Mouse (Mus musculus) heart, postnatal 14 days (tissue): ENCODE results near the gene Phlpp1. TPM values are rescaled to one million over a fixed set of nuclear protein-coding genes. Genes with fewer than 3 reads are reported as not detected.

Experiments
- DNase-seq, 2 experiments: peaks; one replicate each; pipeline ENCODE4 v3.0.0; 2021 to 2022
- intact Hi-C: fragments of 180-260 bp; cut with DNase I; formaldehyde crosslinking; loops from one replicate; pipeline ENCODE4 v1.15.1; 2025
- total RNA-seq, 2 experiments: library from RNA; stranded (reverse); gene quantifications; 2 replicates each; pipeline ENCODE4 v1.2.3; 2021

The Phlpp1 gene
- total RNA-seq, 2 experiments from 2014 or later, result 19.7 TPM

DNA sequence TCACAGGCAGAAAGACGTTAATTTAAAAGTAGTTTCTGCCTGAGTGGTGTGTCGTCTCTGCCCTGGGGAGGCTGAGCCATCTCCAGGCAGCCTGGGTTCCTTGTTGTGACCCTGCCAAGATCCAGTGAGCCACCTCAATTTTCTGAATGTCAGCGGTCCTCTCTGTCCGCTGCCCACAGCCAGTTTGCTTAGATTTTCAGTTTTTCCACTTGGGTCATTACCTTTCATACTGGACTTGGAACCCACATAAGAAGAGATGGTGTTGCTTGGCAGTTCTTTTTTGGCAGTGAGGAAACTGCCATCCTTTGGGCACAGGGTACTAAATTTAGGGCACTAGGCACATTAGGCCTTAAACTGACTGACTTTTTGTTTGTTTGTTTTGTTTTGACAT, 60.9 kb downstream of the Phlpp1 start:
- intact Hi-C loops, result loop anchor here (5.0 kb wide), 1 partner anchor 60 kb away; the partner anchor contains the start of gene Phlpp1
- DNase-seq, result no peak

DNA sequence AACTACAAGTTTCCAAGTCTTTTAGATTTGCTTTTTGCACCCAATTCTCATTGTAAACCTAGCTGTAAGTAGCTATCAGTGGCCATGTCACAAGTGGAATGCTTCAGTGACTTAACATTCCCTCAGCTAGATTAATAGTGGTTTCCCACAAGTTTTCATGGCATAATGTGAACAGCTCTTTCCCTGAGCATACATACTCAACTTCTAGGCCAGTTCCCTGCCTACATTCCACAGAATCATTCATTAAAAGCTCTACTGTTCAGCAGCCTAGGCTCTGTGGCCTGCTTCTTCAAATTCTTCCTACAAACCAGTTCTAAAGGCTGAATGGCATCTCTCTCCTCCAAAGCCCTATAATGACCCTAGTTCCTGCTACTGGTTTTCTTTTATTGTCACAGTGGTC, 65.4 kb downstream of the Phlpp1 start:
- intact Hi-C loops, result no loop called here
- DNase-seq, result no peak

DNA sequence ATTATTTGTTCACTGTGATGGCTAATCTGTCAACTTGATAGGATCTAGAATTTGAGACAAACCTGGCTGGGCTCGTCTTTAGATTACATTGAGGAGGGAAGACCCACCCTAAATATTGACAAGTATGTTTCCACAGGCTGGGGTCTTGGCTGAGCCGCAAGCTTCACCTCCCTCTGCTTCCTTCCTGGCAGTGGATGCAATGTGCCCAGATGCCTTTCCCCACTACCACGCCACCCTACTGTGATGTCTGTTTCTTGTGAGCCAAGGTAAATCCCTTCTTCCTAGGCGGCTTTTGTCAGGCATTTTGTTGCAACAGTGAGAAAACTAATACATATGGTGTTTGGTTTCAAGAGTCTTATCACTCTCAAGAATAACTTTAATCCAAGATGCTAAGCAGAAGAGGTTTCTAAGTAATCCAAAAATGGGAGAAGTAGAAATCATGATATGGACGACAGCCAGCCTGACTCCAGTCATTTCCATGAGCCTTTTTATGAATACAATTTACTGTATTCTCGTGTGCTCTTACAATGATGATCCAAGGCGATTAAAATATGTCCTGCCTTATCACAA, 68.6 kb downstream of the Phlpp1 start:
- DNase-seq, result no peak

DNA sequence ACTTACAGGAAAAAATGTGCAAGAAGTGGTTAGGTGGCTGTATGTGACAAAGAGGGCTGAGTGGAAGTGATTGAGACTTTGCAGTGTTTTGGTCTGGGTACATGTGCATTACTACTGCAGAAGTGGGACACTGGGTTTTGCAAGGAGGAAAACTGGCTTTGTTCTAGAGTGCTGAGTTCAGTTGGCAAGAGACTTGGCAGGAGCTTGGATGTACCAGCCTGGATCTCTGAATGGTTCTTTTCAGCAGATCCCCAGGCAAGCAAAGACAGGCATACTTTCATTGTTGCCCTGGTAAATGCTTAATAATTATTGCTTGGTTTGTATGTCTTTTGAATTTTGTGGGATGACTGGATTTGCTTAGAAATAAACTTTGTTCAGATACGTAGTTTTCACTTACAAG, 69.5 kb downstream of the Phlpp1 start:
- DNase-seq, result no peak

More for the DNA sequence above, 68.6 kb downstream of the Phlpp1 start:
- intact Hi-C loops, result no loop called here

GRCm38 (mm10) chr1:106242129-106242528, 70.6 kb downstream of the Phlpp1 start:
- DNase-seq, result peak in 1 of 2 experiments; percentile 38
- intact Hi-C loops, result no loop called here

More for the DNA sequence above, 69.5 kb downstream of the Phlpp1 start:
- intact Hi-C loops, result no loop called here

DNA sequence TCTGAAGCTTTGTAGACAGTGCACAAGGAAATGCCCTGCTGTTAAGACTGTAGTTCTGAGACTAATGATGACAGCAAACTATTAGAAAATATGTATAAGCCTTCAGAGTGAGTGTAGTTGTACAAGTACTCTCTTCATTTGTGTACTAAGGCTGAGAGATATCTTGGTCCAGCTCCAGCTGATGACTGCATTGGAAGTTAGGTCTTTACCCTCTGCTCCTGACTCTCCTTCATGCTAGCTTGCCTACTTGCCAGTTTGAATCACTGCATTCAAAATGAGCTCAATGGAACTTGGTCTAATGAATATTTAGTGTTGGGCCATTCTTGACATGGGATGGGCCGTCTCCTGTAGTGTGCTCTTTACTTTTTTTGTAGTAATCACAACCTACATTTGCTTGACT, 71.8 kb downstream of the Phlpp1 start:
- intact Hi-C loops, result no loop called here
- no peak for DNase-seq

DNA sequence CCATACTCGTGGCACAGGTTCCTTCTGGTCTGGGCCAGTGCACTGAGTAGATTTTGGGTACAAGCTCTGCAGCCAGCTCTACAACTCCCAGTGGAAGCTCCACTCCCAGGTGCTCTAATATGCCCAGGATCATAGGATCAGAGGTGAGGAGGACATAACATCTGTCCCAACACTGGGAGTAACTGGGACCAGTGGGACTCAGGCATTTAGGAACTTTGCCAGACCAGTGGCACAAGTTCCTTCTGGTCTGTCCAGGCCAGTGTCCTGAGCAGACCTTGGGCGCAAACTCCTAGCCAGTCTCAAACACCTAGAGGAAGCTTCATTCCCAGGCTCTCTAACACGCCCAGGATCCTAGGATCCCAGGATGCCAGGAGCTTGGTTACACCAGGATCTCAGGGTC, 72.7 kb downstream of the Phlpp1 start:
- intact Hi-C loops, result no loop called here

DNA sequence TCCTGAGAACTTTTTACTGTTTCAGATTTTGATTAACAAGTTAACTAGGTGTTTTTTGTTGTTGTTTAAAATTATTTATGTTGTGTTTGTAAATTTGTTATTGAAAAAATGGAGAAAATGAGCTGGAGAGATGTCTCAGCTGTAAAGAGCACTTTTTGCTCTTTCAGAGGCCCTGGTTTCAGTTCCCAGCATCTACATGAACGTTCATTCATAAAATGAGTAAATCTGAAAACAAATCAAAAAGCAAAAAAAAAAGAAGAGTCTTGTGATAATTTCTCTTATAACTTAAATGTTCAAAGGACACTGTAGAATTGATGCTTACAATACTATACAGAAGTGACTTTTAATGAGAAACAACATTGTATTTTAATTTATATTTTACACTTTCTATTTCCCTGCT, 82.5 kb downstream of the Phlpp1 start:
- intact Hi-C loops, result no loop called here

More for the DNA sequence above, 72.7 kb downstream of the Phlpp1 start:
- no peak for DNase-seq

DNA sequence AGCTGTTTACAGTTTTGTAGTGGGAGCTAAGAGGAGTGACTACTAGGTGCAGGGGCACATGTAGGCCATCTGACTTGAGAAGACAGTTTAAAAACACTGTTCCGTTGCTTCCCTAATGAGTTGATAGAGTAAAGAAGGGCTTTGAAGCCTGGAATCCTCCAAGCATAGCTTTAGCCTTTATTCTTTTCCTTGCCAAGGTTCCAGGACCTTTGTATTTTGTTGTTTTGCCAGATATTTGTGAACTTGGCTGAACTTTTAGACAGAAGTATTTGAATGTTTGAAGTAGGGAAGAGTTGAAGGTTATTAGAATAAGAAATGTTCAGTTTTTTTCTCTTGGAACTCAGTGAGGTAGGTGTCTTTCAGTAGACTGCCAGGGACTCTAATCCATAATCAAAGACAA, 85.6 kb downstream of the Phlpp1 start:
- no peak for DNase-seq
- intact Hi-C loops, result no loop called here

More for the DNA sequence above, 82.5 kb downstream of the Phlpp1 start:
- no peak for DNase-seq

DNA sequence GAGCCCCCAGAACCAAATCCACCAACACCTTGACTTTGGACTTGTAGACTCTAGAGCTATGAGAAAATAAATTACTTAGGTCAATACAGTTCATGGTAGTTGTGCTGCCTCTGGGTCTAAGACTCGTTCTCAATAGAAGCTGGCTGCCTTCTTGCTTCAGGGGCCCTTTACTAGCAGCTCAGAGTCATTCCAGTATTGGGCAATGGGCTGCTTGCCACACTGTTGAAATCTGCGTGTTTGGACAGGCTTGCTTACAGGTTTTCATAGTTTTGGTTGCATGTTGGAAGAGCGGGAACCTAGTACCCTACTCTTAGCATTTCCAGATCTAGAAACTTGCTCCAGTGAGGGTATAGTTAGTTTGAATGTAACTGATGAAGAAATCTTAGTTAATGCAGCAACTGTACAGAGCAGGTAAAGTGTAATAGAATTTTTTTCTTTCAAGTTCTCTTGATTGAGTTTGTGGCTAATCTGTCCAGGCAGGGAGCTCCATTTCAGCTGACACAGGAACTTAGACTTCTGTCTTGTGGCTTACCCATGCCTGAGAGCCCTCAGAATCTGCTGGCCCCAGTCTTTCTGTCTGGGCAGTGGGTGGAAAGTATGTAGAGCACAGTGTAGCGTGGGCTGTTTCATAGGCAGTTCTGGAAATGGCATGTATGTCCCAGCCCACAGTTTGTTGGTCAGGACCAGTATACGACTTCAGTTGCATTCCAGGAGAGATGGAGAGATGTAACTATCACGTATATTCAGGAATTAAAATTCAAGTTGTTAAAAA, 96.7 kb downstream of the Phlpp1 start:
- DNase-seq, result no peak
- intact Hi-C loops, result no loop called here

DNA sequence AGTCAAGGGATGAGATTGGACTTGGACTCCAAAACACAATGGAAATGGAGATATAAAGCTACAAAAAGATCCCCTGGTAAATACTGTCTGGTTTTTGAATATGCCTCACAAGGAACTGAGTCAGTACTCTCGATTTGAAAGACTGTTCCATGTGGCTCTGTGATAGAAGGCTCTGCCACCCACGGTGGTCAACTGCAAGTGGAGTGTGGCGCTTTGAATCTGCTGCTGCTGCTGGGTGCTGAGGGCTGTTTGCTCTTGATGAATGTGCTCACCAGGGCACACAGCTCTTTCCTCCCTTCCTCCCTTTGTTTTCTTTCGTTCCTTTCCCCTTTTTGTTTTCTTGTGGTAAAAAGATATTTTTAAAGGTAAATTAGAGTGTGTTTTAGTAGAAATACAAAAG, 97.8 kb downstream of the Phlpp1 start:
- intact Hi-C loops, result no loop called here
- no peak for DNase-seq

DNA sequence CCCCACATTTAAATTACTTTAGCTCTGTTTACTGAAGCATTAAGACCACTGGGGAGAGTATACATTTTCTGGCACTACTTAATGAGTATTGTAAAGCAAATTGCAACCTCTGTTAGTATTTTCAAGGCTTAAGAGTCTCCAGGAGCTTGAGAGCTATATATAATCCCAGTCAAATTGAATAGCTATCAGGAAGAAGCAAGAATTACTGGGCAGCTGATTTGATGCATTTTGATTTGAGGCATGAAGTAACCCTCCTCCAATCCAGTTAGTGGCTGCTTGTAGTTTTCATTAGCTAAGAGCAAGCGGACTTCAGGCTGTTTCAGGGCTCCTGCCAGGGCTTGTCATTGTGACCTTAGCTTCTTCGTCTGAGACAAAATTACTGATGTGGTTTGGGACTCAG, 101.4 kb downstream of the Phlpp1 start:
- intact Hi-C loops, result no loop called here
- no peak for DNase-seq

GRCm38 (mm10) chr1:106273801-106274200, 102.2 kb downstream of the Phlpp1 start:
- no peak for DNase-seq
- intact Hi-C loops, result no loop called here

DNA sequence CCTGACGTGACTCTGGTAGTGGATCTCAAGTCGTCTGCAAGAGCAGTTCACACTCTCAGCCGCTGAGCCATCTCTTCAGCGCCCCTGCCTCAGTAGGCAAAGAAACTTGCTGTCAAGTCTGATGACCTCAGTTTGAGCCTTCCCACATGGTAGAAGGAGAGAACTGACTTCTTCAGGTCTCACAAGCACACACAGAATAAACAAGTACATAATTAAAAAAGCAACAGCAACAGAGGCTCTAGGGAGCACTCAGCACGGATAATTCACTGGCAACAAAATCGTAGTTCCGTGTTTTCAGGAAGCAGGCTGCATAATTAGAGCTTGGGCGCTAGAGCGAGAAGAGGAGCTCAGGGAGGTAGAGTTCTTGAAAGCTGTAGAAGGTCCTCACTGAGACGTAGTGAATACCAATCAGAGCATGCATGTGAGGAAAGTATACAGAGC, 103.0 kb downstream of the Phlpp1 start:
- intact Hi-C loops, result no loop called here
- DNase-seq, result no peak

DNA sequence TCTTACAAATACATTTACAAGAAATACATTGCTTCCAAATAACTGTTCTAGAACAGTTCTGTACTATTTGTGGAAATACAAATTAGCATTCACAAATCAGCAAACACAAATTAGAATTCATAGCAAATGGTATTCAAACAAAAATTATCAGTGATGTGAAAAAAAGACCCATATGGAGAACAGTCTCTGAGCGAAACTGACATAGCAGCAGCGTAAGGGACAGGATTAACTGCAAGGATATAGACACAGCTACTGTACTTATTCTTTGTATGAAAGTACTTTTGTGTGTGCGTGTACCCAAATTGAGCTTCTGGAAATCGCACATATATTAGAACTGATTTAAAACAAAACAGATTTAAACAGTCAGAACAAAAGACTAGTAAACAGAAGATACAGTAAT, 103.6 kb downstream of the Phlpp1 start:
- no peak for DNase-seq
- intact Hi-C loops, result no loop called here

DNA sequence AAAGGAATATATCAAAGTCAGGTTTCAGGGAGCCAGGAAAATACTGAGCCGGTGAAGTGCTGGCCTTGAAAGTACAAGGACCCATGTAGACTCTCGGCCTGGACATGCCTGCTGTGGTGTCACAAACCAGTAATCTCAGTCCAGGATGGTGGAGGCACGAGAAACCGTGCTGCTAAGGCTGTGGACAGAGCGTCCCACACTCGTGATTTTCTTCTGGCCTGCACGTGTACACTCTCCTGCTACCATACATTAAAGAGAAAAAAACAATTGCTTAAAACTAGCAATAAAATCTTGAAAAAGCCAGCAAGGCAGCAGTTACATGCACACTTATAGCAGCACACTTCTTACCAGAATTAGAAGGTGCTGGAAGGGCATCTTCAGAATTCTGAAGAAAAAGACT, 104.2 kb downstream of the Phlpp1 start:
- no peak for DNase-seq
- intact Hi-C loops, result no loop called here

GRCm38 (mm10) chr1:106276824-106277223, 105.3 kb downstream of the Phlpp1 start:
- intact Hi-C loops, result no loop called here
- DNase-seq, result no peak

- no peak for DNase-seq
- intact Hi-C loops, result no loop called here
Measured at GRCm38 (mm10) chr1:106277286-106277685, 105.7 kb downstream of the Phlpp1 start.

DNA sequence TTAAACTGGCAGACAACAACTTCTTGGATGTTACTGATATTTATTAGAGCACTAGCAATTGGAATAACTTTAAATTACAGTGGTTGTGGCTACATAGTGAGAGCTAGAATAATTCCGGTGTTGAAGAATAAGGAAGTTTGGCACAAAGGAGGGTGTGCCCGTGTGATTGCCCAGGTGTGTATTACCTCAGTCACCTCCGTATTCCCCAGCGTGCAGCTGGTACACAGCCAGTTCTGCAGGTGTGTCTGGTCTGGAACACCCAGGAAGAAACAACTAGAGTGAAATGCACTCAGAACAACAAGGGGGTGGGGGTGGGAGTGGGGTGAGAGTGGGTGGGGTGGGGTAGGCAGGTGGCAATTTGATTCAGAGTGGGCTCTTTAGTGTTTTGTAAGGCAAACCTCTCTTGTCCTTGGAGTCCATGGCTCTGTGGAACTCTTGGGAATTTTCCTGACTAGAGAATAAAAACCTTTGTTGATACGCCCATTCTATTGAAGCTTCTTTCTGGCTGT, 107.1 kb downstream of the Phlpp1 start:
- intact Hi-C loops, result no loop called here
- no peak for DNase-seq

- intact Hi-C loops, result no loop called here
- DNase-seq, result peak in 1 of 2 experiments; percentile 39
Measured at GRCm38 (mm10) chr1:106279404-106280123, 108.0 kb downstream of the Phlpp1 start.

- intact Hi-C loops, result no loop called here
- DNase-seq, result peak; percentile 51
Measured at GRCm38 (mm10) chr1:106280171-106280913, 108.8 kb downstream of the Phlpp1 start.
